Mouse (Mus musculus) layer of hippocampus, adult 18-20 months (tissue): Measurements from ENCODE around the gene Ppp1r18. TPM values are rescaled to one million over a fixed set of nuclear protein-coding genes. Genes with fewer than 3 reads are reported as not detected.

Experiments used
- DNase-seq, 2 experiments: peaks; one replicate each; pipeline ENCODE4 v3.0.0; 2022; ENCODE audit warnings: low spot score in 2 of 2
- total RNA-seq, 2 experiments: library from RNA; stranded (reverse); gene quantifications; 2 replicates each; pipeline ENCODE4 v1.2.3; 2021

Ppp1r18 gene
- total RNA-seq, 2 experiments from 2014 or later = 7.1 to 7.6 TPM

DNA sequence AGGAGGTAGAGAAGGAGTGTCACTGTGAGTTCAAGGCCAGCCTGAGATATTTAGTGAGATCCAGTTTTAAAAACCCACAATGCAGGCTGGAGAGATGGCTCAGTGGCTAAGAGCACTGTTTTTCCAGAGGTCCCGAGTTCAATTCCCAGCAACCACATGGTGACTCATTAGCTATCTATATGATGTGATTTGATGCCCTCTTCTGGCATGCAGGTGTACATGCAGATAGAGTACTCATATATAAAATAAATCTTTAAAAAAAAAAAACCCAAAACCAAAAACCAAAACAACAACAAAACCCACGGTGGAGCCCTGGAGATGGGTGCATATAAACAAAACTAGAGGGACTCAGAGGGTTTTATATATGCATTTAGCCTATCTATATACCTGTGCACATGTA, 42.2 kb downstream of the Ppp1r18 start:
- DNase-seq = no peak

- no peak for DNase-seq
Observed at GRCm38 (mm10) chr17:35909186-35909918, 44.0 kb downstream of the Ppp1r18 start.

GRCm38 (mm10) chr17:35909919-35910369, 44.6 kb downstream of the Ppp1r18 start, which contains the start of gene Atat1:
Gene Atat1 (minus strand): TSS chr17:35910075.
- peak; percentile 90 to 96 for DNase-seq

- DNase-seq = no peak
Observed at GRCm38 (mm10) chr17:35914975-35915374, 49.6 kb downstream of the Ppp1r18 start.

GRCm38 (mm10) chr17:35915538-35916296, 50.3 kb downstream of the Ppp1r18 start:
- no peak for DNase-seq

- DNase-seq = peak; percentile 99 to 100
Observed at GRCm38 (mm10) chr17:35916297-35917142, 51.1 kb downstream of the Ppp1r18 start, which contains the start of the genes Mrps18b and Ppp1r10. Gene Mrps18b (minus strand): TSS chr17:35916389. Gene Ppp1r10 (plus strand): TSS chr17:35916434.

DNA sequence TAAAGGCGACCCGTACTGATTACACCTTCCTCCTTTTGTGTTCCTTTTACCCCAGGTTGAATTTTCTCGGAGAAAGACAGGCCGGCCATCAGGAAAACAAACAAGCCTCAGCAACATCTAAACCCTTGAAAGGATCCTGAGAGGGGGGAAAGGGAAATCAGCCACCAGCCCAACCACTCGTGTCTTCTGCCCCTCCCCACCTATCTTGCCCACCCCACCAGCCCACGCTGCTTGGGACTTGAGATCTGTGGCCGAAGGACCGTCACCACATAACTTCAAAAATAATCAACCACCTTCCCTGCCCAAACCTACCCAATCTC, 51.7 kb downstream of the Ppp1r18 start:
- DNase-seq = no peak

DNA sequence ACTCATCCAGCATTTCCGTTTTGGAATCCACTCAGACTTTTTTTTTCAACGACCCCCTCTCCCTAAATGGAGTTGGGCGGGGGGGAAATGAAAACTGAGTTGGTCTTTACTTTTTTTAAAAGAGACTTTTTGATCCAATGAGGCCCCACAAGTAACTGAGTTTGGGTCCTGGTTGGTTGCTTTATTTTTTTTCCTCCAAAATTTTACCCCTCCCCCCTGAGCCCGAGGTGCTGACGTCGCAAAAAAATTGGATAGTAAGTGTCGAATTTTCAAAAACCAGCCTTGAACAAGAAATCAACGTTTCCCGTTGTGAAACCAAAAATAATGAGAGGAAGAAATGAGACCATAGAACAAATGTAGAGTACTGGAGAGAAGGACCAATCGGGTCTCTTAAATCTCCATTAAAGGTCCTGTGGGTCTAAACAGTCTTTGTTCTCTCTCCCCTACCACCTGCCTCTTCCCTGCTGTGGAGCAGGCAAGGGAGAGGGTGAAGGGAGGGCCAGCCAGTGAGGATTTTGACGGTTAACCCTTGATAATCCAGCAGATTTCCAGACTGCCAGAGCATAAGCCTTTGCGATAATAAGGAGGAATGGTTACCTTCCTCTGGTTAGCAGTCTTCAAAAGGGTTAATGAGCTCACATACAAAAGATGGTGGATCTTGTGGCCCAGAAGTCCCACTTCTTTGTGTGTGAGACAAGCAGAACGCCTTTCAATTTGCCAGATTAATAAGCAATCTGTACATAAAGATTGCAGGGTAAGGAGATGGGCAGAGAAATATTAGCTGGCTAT, 52.3 kb downstream of the Ppp1r18 start:
- DNase-seq = peak; percentile 54 to 69

GRCm38 (mm10) chr17:35918276-35919059, 53.1 kb downstream of the Ppp1r18 start:
- DNase-seq = peak in 1 of 2 experiments; percentile 62

DNA sequence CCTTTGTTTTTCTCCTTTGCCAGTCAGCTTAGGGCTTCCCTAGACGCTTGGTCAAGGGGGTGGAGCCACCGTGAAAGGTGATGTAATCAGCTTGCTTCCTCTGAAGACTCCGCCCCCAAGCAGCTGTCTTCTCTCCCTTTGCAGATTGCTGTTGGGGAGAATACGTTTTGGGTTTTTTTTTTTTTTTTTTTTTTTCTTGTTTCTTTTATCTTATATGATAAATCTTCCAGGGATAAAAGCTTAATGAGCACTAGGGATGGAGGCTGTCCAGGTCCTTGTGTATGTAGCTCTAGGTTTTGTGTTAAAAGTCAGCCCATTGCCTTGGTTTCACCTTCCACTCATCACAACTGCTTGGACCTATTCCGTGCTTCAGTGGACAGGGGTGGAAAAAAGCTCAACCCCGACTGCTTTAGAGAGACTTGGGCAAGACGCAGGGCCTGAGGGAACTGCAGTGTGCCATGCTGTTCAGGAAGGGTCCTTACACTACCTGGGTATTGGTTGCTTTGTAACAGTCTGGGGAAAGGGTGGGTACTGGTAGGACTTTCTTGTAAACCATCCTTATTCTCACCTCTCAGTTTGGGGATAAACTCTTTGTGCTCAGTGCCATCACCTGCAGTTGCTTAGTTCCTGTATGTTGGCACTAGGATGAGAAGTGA, 53.8 kb downstream of the Ppp1r18 start:
- DNase-seq = peak; percentile 94 to 98

DNA sequence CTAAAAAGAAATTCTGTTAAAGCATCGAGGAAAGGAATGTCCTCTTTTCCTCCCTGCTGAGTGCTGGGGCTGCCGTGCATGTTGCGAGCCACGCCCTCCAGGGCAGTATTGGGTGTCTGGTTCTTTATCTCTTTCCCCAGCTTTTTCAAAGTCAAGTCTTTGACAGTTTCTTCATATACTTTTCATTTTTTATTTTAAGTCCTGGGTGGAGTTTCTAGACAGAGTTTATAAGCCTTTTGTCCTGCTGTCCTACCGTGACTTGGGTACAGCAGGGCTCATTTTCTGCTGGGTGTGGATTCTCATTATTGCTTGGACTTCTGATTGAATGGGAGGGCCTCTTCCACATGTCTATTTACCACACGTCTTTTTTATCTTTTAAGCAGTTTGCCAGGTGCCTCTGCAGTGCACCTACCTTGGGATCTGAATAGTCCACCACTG, 54.5 kb downstream of the Ppp1r18 start:
- DNase-seq = no peak

DNA sequence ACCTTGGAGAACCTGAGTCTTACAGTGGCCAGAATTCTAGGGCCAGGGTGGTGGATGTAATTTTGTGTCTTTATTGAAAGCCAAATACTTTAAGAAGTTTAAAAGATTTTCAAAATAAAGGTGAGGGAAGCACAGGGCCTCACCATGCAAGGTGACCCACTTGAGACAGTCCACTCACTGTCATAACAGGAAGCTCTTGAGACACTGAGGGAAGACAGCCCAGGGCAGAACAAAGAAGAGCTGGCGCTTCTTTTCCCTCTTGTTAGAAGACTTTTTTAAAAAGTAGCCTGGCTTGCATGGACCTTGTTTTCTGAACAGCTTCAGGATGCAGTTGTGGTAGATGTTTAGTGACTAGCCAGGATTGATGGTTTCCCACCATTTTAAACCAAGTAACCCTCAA, 55.0 kb downstream of the Ppp1r18 start:
- no peak for DNase-seq

DNA sequence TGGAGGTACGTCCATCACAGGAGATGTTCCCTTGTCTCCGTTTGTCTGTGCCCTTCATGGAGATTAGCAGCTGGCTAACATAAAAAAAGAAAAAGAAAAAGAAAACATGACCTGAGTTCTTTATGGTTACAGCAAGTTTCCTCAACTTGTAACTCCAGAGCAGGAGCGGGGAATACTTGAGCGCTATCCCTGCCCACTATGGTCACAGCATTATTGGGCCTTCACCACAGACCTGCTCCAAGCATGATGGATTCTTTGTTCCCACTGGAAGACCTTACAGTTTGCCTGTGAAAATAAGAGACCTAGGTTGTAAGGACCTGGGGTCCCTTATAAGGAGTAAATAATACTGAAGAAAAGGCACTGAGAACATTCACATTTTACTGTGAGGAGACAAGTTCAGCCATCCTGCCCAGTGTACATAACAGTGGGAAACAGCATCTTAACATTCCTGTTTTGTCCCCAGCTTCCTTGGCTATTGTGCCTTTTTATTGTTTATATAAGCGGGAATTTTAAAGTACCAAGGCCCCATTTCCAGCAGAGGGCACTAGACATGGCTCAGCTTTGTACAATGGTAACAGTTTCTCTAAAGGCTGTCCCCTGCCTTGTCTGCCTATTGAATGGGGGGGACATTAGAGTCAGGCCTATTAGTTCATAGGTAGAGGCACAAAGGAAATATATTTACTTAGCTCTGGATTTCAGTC, 55.6 kb downstream of the Ppp1r18 start:
- peak in 1 of 2 experiments; percentile 76 for DNase-seq

- DNase-seq = no peak
Observed at GRCm38 (mm10) chr17:35921710-35922109, 56.3 kb downstream of the Ppp1r18 start.

DNA sequence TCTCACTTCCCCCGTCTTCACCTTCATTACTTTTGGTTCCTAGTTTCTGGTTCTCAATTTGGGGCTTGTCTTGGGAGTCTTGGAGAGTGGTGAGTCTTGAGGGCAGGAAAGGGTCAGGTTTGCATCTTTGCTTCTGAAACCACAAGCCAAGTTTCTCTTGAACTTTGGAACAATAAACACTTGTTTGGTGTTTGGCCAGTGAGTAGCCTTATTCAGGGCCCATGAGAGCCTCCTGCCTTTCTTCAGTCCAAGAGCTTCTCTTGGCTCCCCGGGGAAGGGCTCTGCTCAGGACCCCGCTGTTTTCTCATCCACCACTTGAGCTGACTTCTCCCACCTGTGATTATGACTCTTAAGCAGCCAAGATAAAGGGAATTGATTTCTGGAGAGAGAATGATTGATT, 57.2 kb downstream of the Ppp1r18 start:
- no peak for DNase-seq

- DNase-seq = no peak
Observed at GRCm38 (mm10) chr17:35923281-35923680, 57.9 kb downstream of the Ppp1r18 start.
